Mouse (Mus musculus): Measurements from ENCODE around the gene Irgc1.

- no peak for TF ChIP-seq CTCF (IDR thresholded peaks at IDR 0.05; ENCODE audit: low read depth, low read length)
- TF ChIP-seq POLR2A (IDR thresholded peaks at IDR 0.05; ENCODE audit: insufficient read depth, low read length), result no peak
These were observed 9.8 kb downstream of the Irgc1 start for GRCm38 (mm10) chr7:24442313-24442712.

Data from ES-Bruce4 (cell line).